Mouse (Mus musculus) neutrophil, adult 5-6 weeks (primary cell): ENCODE measurements around the gene Cblc. TPM values are rescaled to one million over a fixed set of nuclear protein-coding genes. Genes with fewer than 3 reads are reported as not detected.
A peak's percentile ranks its signal among the peaks of the same experiment; 100 is the strongest.

Experiments used
- ATAC-seq: fragments of 151-379, 151-347 bp; 2 replicates; pipeline ENCODE4 v1.8.0; 2017; ENCODE audit warnings: mild to moderate bottlenecking, moderate TSS enrichment; ENCODE audit not compliant: insufficient number of reproducible peaks, poor library complexity, low FRiP score, severe bottlenecking; ENCODE audit errors: extremely low read depth
- total RNA-seq: library from RNA; stranded (forward); fragments of 200-1000 nt; gene quantifications from 2 replicates; pipeline ENCODE4 v1.2.3, GENCODE M21; 2017

The Cblc gene
- total RNA-seq, 1 experiment from 2014 or later, result 3.6 TPM

DNA sequence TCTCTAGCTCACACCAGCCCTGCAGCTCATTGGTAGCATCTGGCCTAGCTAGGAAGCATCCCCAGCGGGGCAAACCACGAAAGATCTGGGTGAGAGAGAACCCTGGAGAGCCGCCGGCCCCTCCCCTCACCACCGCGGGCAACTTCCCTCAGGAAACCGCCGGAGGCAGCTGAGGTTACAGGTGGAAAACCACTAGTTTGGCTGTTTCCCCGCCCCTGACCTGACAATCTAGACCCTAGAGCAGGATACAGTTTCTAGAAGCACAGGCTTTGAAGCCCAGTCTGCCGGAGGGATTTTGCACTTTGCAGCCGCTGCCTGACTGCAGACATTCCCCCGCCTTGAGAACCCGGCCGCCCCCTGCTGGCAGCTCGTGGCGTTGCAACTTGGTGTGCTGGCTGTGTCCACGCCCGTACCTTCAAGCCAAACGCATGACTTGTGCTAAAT is 6.7 kb downstream of the Cblc start:
- peak; percentile 74 for ATAC-seq

DNA sequence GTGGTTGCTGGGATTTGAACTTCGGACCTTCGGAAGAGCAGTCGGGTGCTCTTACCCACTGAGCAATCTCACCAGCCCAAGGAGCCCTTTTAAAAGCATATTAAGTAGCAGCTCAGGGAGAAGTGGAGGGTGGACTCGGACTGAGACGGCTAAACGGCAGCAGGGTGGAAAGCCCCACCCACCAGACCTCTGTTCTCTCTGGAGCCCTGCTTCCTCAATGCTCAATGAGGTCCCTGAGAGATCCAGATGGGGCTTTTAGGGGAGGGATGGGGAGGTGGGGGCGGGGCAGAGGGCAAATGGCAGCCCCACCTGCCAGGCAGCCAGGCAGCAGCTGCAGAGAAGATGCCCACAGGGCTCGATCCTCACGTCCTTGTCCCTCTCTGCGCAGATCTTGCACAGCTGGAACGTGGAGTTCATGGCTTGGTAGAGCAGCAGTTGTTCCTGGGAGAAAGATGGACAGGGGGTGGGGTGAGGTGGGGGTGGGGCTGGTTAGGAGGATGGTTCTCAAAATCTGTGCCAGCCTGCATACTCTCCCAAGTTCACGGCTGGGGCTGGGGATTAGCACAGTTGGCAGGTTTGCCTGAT is 10.6 kb downstream of the Cblc start:
- no peak for ATAC-seq

DNA sequence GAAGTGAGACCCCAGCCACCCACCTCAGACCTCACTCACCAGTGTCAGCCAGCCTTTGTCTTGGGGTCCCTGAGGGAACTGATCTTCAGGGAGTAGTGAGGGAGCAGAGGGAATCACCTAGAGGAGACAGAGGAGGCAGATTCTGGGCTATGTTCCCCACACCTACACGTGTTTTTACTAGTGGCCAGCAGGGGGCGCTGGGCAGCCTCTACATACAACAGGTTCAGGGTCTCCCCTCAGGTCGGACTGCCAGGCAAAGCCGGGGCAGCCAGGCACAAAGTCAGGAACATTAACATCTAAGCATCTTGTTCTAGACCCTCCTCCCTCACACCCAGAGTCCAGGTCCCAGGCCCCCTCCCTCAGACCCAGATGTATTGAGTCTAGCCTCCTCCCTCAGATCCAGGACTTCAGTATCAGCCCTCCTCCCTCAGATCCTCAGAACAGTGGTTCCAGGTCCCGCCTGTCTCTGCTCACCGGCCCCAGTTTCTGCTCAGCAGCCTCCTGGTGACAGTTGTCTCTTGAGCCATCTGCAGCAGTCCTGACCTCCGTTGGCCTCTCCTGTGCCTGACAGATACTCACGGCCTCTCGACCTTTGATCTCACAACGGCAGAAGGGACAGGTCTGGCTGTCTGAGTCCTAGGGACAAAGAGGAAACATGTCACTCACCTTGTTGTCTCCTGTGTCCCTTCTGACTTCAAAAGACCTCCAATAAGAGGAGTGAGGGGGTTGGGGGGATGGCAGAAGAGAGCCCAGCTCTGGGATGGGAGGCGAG is 11.7 kb downstream of the Cblc start:
- no peak for ATAC-seq

DNA sequence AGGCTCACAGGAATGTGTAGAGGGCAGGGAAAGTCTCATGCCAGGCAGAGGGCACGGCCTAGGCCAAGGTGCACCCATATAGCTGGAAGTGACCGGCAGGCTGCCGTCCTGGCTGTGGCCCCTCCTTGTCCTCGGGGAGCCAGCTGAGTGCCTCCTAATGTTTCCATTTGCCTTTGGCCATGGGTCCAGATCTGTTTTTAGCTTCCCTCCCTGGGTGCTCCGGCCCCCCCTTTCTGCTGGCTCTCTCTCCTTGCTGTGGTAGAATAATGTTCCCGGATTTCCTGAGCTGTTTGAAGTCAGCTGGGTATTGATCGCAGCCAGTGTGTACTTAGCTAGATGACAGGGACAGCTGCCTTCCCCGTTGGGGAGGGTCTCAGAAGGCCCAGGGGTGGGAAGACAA is 13.0 kb downstream of the Cblc start:
- no peak for ATAC-seq

- no peak for ATAC-seq
These were observed 14.0 kb downstream of the Cblc start for GRCm38 (mm10) chr7:19782645-19783044.

DNA sequence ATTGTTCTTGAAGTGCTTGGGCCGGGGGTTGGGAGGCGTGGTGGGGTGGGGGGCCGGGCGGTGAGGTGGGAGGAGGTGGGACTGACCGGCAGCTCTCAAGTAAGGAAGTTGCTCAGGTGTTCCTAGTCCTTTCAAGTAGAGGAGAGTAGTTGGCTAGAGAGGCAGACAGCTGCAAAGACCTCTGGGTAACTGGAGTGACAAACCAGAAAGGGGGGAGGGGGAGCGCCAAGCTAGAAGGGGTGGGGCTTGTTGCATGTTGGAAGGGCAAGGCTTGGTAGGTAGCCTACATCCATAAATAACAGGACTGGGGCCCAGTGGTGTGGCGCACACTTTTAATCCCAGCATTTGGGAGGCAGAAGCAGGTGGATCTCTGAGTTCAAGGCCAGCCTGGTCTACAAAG is 14.9 kb downstream of the Cblc start:
- ATAC-seq, result no peak

DNA sequence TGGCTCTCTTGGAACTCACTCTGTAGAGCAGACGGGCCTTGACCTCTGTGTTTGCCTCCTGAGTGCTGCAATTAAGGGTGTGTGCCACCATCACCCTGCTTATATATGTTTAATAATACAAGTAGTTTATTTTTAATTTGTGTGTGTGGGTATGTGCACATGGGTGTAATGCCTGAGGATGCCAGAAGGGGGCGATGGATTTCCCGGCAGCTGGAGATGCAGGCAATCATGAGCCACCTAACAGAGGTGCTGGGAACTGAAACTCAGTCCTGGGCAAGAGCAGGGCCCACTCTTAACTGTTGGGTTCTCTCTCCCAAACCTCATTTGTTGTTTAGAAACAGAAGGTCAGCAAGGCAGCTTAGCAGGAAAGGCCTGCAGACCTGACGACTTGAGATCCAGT is 16.7 kb downstream of the Cblc start:
- ATAC-seq, result no peak

DNA sequence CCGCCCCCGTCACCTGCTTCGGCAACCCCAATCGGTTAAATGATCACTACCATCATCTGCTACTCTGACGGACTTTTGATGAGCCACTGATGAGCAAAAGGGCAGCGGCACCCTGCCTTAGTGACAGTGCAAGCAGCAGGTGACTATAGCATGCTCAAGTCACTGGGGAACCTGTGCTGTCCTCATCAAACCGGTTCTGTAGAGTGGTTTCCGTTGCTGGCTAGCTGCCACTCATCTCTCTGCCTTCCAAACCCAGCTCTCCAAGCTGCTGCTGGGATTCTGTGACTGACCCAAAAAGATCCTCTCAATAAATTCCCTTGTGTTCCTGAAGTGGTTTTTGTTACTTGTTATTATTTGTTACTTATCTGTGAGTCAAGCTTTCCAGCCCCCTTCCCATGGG is 18.0 kb downstream of the Cblc start:
- no peak for ATAC-seq

DNA sequence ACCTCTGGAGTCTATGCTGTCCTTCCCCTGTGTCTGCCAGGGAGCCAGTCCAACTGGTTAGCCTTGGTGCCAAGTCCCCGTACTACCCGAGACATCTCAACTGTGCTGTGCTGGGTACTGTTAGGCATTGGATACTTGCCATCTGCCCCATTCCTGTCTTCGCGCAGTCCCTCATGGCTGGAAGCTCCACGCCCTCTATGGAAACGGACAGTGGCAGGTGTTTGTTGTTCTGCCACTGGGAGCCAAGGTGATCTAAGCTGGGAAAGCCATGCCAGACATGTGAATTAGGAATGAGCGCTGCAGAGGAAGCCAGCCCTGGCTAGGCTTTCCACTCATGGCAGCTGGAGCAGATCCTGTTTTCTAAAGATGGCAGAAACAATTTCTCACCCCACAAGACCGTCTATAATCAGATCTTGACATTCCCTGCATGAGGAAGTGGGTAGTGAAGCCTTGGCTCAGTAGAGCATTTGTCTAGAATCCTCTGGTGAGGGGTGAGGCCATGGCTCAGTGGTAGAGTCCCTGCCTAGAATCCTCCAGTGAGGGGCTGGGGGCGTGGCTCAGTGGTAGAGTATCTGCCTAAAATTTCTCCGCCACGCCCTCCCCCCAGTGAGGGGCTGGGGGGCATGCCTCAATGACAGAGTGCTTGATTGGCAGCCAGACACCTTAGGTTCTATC is 19.4 kb downstream of the Cblc start:
- no peak for ATAC-seq

GRCm38 (mm10) chr7:19771682-19772081 is 24.9 kb downstream of the Cblc start:
- ATAC-seq, result no peak

DNA sequence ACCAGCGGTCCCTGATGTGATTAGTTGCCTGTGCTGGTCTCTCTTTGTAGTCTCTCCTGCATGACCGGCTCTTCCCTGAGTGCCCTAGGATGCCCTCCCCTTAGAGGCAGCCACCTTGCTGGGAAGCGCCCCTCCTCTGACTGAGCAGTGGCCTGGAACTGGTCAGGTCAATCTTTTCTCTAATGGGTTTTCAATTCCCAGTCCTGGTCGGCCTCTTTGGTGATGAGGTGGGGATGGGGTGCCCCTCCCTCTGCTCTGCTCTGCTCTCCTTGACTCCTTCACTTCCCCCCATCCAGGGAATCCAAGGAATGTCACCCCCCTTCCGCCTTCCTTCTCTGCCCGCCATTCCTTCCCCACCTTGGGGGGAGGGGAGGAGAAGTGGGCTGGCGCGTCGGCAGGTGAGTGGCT is 25.6 kb downstream of the Cblc start, which contains the start of gene Bcam:
Gene Bcam (minus strand): TSS at position 33 of the 408 bp plus-strand sequence.
- no peak for ATAC-seq

DNA sequence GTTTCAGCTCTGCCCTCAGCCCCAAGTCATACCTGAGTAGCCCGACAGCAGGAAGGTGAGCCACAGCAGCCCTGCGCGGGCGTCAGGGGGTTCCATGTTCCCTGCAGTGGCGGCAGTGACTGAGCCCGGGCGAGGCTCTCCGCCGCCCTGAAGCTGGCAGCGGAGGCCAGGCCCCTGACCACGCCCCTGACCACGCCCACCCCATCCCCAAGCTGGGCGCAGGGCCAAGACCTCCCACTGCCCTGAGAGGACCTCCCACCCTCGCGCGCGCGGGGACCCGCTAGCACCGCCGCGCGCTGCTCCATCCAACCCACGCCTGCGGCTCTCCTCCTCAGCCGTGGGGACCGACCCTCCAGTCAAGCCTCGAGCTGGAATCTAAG is 26.2 kb downstream of the Cblc start:
- ATAC-seq, result no peak

- ATAC-seq, result no peak
These were observed 26.9 kb downstream of the Cblc start for GRCm38 (mm10) chr7:19769434-19770374.

- no peak for ATAC-seq
These were observed 27.6 kb downstream of the Cblc start for GRCm38 (mm10) chr7:19769001-19769400.

GRCm38 (mm10) chr7:19768251-19768650 is 28.4 kb downstream of the Cblc start:
- ATAC-seq, result no peak

DNA sequence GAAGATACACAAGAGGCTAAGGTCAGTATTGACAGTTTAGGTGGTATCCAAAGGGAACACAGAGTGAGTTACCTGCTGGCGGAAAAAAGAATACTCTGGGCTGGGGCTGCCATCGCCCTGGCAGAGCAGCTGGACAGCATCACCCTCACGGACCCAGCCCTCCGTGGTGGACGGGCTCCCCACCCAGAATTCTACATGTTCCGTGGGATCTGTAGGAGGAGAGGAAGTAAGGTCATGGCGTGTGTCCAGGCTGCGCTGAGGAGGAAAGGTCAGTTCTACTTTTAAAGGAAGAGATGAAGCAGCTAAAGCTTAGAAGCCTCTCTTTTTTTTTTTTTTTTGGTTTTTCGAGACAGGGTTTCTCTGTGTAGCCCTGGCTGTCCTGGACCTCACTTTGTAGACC is 32.0 kb downstream of the Cblc start:
- no peak for ATAC-seq

- no peak for ATAC-seq
These were observed 32.7 kb downstream of the Cblc start for GRCm38 (mm10) chr7:19763829-19764477.

DNA sequence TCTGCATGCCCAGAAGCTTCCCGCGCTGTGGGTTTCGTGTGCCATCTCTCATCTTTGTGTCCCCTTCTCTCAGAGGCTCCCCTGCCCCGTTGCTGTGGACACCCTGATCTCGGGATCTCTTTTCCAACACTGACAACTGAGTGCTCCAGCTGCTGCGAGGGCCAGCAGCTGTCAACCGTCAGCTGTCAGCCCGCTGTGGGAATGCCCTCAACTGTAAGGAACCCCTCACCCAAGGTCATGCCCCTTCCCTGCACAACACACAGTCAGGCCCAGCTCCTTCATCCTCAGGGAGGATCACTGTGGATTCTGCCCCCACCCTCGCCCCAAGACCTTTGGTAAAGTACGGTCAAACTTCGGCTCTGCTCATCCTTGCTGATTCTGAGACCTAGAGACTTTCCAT is 34.3 kb downstream of the Cblc start:
- no peak for ATAC-seq

DNA sequence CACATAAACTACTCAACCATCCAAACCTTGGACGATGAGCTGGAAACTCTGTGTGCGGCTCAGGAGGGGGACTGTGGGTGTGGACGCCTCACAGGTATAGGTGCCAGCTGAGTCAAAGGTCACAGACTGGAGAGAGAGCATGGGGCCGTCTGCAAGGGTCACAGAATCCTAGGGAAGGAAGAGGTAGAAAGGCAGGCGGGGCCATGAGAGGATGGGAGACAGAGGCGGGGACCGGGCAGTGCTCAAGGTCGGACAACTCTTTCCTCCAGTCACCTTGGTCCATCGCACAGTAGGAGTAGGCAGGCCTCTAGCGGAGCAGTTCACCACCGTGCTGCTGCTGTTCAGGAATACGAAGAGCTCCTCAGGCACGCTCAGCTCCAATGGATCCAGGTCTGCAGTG is 36.6 kb downstream of the Cblc start:
- ATAC-seq, result no peak
